Mouse (Mus musculus): ENCODE measurements around the gene Mapkap1.

DNA sequence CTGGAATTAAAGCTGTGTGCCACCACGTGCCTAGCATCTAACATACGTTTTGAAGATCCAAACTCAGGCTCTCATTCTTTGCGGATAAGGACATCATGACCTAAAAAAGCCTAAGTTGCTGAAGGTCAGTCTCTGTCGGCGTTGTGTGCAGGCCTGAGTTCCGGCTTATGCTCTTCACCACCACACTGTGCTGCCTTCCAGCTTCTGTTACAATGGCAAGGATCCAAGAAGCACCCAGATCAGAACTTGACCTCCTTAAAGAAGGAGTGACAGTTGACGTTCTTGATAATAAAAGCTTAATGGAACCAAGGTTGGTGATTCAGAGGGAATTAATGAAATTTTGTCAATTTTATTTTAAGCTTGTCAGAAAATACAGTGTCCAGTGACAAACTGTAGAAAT, 80.7 kb downstream of the Mapkap1 start:
- TF ChIP-seq CTCF (IDR thresholded peaks at IDR 0.05; ENCODE audit: borderline replicate concordance, insufficient read depth, low read depth, low read length) (no peak), POLR2A (IDR thresholded peaks at IDR 0.05; ENCODE audit: borderline replicate concordance, insufficient read depth, low read length) (no peak)

Data from cerebellum, adult 2 months (tissue).